Mouse (Mus musculus) intestine, postnatal 0 days (tissue): ENCODE data around the gene Gramd1b. TPM values are rescaled to one million over a fixed set of nuclear protein-coding genes. Genes with fewer than 3 reads are reported as not detected.

Experiments used
- ATAC-seq: fragments of 200-750 bp; cut with Nextera tagmentation; 2 replicates; pipeline ENCODE4 v1.8.0; 2017; ENCODE audit warnings: mild to moderate bottlenecking, moderate TSS enrichment, moderate library complexity
- H3K27ac ChIP-seq: fragments of 300-500 bp; sonication (generic); 2 replicates; pipeline ENCODE4 v1.5.1; 2014; ENCODE audit warnings: mild to moderate bottlenecking, low read depth, low read length, moderate library complexity
- H3K27me3 ChIP-seq: fragments of 300-500 bp; sonication (generic); replicated peaks from 2 replicates; pipeline ENCODE4 v1.6.1; 2014; ENCODE audit warnings: low read length, mixed read lengths; ENCODE audit not compliant: control insufficient read depth, insufficient read depth
- H3K36me3 ChIP-seq: fragments of 300-500 bp; sonication (generic); 2 replicates; pipeline ENCODE4 v1.6.1; 2014; ENCODE audit warnings: mild to moderate bottlenecking, moderate library complexity; ENCODE audit not compliant: control insufficient read depth, insufficient read depth
- H3K4me1 ChIP-seq: fragments of 300-500 bp; sonication (generic); replicated peaks from 2 replicates; pipeline ENCODE4 v1.6.1; 2014; ENCODE audit warnings: antibody characterized with exemption, low read length, mixed read lengths; ENCODE audit not compliant: control insufficient read depth, insufficient read depth
- H3K4me2 ChIP-seq: fragments of 300-500 bp; sonication (generic); replicated peaks from 2 replicates; pipeline ENCODE4 v1.6.1; 2014; ENCODE audit warnings: low read depth, mild to moderate bottlenecking, moderate library complexity
- H3K4me3 ChIP-seq: fragments of 300-500 bp; sonication (generic); 2 replicates; pipeline ENCODE4 v1.5.1; 2014; ENCODE audit warnings: low read depth, low read length
- H3K9ac ChIP-seq: fragments of 300-500 bp; sonication (generic); 2 replicates; pipeline ENCODE4 v1.6.1; 2014; ENCODE audit warnings: mild to moderate bottlenecking, low read depth, low read length
- H3K9me3 ChIP-seq: fragments of 300-500 bp; sonication (generic); 2 replicates; pipeline ENCODE4 v1.6.1; 2016; ENCODE audit warnings: mixed run types; ENCODE audit not compliant: control insufficient read depth
- CTCF ChIP-seq: sonication (generic); IDR thresholded peaks from 2 replicates; pipeline ENCODE4 v1.5.1; 2016; ENCODE audit warnings: low read depth, mild to moderate bottlenecking, control low read depth, antibody characterized with exemption, moderate library complexity
- WGBS: fragments of 180-500 bp; shearing (Covaris S2); extraction: QIAGEN DNeasy Blood & Tissue Kit; methylation state at CpG from one replicate; pipeline ENCODE4 v1.1.7; 2014; 5-methylcytosine and 5-hydroxymethylcytosine counted together
- polyA plus RNA-seq: library from polyadenylated mRNA; unstranded; fragments of >200 nt; fragmentation: Nextera tagmentation; extraction: Ambion mirVana; gene quantifications from 2 replicates; pipeline ENCODE4 v1.2.1, GENCODE M21; 2015

Gramd1b gene
- polyA plus RNA-seq, 1 experiment from 2014 or later = 15.2 TPM

DNA sequence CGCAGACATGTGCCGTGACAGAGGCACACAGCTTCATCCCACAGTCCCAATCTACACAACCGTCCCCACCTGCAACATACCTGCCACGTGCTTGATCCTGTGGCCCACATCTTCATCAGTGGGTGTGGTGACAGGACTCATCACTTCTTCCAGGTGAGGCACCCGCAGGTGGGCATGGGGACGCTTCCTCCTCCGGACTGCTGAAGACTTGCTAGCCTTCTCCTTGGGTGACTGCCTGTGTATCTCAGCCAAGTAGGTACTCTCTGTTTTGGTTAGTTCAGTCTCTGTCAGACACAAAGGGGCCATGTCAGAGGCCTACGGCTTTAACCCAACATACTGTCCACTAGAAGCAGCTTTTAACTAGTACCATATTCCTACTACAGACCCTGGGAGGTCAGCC, 226.9 kb downstream of the Gramd1b start:
- H3K9ac ChIP-seq = no peak overlapping the region
- H3K27ac ChIP-seq = no peak overlapping the region
- no peak for ATAC-seq
- H3K4me2 ChIP-seq = no peak overlapping the region
- no peak overlapping the region for H3K4me3 ChIP-seq
- WGBS = 96% methylated on average over 8 of the region's 8 CpGs
- peaks cover 67% of the 10 kb centered on the region for H3K36me3 ChIP-seq
- no peaks in the 10 kb centered on the region for H3K9me3 ChIP-seq
- no peaks in the 10 kb centered on the region for H3K27me3 ChIP-seq
- no peak for TF ChIP-seq CTCF
- no peaks in the 10 kb centered on the region for H3K4me1 ChIP-seq

DNA sequence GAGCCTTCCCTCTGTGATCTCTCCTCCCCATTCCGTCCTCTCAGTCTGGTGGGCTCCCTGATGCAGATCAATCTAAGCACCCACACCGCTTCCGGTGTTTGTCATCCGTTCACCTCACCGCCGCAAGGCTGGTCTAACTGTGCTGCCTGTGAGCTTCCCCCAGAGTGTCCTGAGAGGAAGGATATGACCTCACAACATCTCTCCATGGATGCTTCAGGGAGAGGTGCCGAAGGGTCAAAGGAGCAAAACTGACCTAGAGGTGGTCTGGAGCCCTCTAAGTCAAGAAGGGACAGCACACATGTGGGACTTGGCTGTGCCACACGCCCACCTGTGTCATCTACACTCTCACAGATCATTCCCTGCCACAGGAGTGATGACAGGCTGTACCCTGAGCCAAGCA, 228.8 kb downstream of the Gramd1b start:
- Histone ChIP-seq H3K4me2 (no peak overlapping the region), H3K36me3 (peaks cover 82% of the 10 kb centered on the region), H3K27me3 (no peaks in the 10 kb centered on the region), H3K4me3 (no peak overlapping the region), H3K9ac (no peak overlapping the region), H3K4me1 (no peaks in the 10 kb centered on the region), H3K27ac (no peak overlapping the region), H3K9me3 (no peaks in the 10 kb centered on the region)
- no peak for TF ChIP-seq CTCF
- 89% methylated on average over 8 of the region's 8 CpGs for WGBS
- ATAC-seq = no peak

DNA sequence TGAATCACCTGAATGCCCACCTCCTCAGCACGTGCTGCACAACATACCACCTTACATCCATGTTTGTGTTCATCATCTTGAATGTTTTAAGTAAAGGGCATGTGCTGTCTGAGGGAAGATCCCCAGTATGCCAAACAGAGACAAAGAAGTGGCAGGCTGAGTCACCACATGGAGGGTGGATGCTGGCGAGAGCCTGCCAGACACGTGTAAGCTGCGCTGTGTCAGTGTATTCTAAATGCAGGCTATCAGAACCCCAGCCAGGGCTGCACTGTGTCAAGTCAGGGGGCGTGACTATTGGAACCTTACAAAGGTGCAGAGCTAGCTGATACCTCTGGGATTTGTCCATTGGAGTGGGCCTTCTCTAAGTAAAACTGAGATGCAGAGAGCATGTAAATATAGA, 229.7 kb downstream of the Gramd1b start:
- no peak overlapping the region for H3K4me3 ChIP-seq
- H3K27me3 ChIP-seq = no peaks in the 10 kb centered on the region
- WGBS = 79% methylated on average over 5 of the region's 5 CpGs
- TF ChIP-seq CTCF = no peak
- H3K4me1 ChIP-seq = no peaks in the 10 kb centered on the region
- H3K9me3 ChIP-seq = no peaks in the 10 kb centered on the region
- ATAC-seq = no peak; the same call in 1 of the 2 replicates
- H3K27ac ChIP-seq = no peak overlapping the region
- H3K4me2 ChIP-seq = no peak overlapping the region
- H3K36me3 ChIP-seq = peaks cover 82% of the 10 kb centered on the region
- no peak overlapping the region for H3K9ac ChIP-seq

DNA sequence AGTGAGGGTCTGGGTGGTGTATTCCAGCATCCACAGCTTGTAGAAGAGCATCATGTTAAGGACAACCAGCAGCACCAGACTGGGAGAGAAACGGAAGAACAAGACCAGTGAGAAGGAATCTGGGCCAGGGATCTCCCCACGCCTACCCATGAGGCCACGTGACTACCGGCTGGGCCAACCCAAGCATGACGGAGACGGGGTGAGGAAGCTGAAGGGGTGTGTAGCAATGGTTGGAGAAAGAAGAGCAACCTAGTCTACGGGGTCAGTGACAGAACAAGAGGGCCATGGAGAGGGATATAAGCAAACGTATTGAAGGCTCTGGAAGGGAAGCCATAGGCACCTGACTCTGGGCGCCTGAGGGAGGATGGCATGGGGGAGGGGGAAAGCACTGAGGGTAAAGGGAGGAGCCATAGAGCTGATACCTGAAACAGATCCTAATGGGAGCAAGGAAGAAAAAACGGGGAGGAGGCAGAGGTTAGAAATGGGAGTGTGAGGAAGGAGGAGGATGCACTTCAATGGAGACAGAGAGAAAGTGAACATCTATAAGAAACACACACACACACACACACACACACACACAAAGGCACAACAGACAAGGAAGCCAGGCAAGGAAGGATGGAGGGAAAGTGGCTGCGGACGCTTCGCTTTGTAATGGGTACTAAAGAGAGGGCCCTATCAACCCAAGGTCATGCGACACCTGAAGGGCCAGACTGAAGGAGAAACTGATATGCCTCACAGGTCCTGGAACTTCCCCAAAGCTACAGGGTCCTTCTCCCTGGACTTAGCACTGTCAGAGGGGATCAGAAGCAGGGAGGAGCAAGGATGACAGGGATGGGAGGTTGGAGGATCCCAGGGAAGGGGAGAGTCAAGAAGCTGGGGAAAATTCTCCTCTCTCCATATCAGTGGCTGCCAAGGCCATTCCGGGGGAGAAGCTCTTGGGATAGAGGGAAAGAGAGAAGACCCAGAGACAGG, 230.9 kb downstream of the Gramd1b start:
- H3K36me3 ChIP-seq = peaks cover 75% of the 10 kb centered on the region
- ATAC-seq = no peak
- TF ChIP-seq CTCF = no peak
- H3K4me2 ChIP-seq = no peak overlapping the region
- WGBS = 93% methylated on average over 15 of the region's 15 CpGs
- H3K27me3 ChIP-seq = no peaks in the 10 kb centered on the region
- H3K9me3 ChIP-seq = no peaks in the 10 kb centered on the region
- no peak overlapping the region for H3K9ac ChIP-seq
- H3K4me3 ChIP-seq = no peak overlapping the region
- no peak overlapping the region for H3K27ac ChIP-seq
- H3K4me1 ChIP-seq = no peaks in the 10 kb centered on the region

DNA sequence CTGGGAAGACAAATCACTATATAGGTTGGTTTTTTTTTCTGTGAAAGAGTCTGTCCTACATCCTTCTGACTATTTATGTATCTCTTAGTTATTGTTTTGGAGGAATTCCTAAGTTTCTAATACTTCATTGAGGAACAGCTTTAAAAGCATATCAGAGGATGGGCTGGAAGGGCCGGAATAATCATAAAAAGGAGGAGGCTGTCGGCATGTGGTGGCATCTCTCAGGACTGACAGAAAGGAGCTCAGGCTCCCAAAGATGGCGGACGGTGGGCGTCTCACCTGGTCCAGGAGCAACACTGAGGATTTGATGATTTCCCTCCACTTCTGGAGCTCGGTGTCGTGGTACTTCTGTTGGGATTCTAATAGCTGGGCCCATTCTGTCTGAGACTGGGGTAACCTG, 231.9 kb downstream of the Gramd1b start:
- Histone ChIP-seq H3K4me1 (no peaks in the 10 kb centered on the region), H3K36me3 (peaks cover 66% of the 10 kb centered on the region), H3K27ac (no peak overlapping the region), H3K9me3 (no peaks in the 10 kb centered on the region), H3K4me2 (no peak overlapping the region), H3K9ac (no peak overlapping the region), H3K27me3 (no peaks in the 10 kb centered on the region), H3K4me3 (no peak overlapping the region)
- TF ChIP-seq CTCF = no peak
- no peak for ATAC-seq
- WGBS = 98% methylated on average over 7 of the region's 7 CpGs

DNA sequence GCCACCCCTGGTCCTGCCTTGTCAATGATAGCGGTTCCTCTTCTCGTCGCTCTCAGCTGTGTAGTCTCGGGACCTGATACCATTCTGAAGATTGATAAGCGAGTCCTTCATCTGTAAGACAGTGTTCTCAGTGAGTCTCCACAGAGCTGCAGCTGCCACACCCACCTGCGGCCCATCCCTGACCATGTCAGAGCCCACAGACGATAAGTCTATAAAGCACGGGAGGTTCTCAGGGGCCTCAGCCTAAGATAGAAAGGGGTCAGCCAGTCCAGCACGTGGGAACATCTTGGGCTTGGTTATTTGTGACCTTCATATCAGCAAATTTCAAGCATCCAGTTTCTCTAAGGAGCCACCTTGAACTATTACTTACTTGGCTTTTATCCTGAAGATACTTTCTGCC, 233.2 kb downstream of the Gramd1b start:
- Histone ChIP-seq H3K9me3 (no peaks in the 10 kb centered on the region), H3K36me3 (peaks cover 61% of the 10 kb centered on the region), H3K4me2 (no peak overlapping the region), H3K4me3 (no peak overlapping the region), H3K27me3 (no peaks in the 10 kb centered on the region), H3K27ac (no peak overlapping the region), H3K9ac (no peak overlapping the region), H3K4me1 (no peaks in the 10 kb centered on the region)
- 76% methylated on average over 9 of the region's 9 CpGs for WGBS
- ATAC-seq = 0 out of 2 replicates have a peak, but pooled peaks have one; percentile 27
- no peak for TF ChIP-seq CTCF
